Mouse (Mus musculus): ENCODE measurements at regions not wholly inside any gene's neighbourhood (a gene's known extent, or its start where the extent isn't known, plus 50 kb on each side); places are given as distances from the start of the nearest gene placed in this dataset.
"Not testable (repeated sequence)": the region's sequence is repeated elsewhere in the genome, so short reads cannot be mapped to it uniquely, and the experiment has no call there.

- H3K4me1 ChIP-seq (ENCODE audit: control insufficient read depth, insufficient read depth, low read length): no peaks in the 10 kb centered on the region
- DNase-seq: no peak
- no peak overlapping the region for H3K27ac ChIP-seq (ENCODE audit: insufficient read depth, low read length)
- TF ChIP-seq CTCF (IDR thresholded peaks at IDR 0.05; ENCODE audit: borderline replicate concordance, insufficient read depth, low read depth, low read length) (no peak), POLR2A (IDR thresholded peaks at IDR 0.05; ENCODE audit: borderline replicate concordance, insufficient read depth, low read length) (no peak)
- H3K4me3 ChIP-seq (replicated peaks; ENCODE audit: insufficient read depth, low read depth, low read length): no peak overlapping the region
- no peaks in the 10 kb centered on the region for H3K27me3 ChIP-seq (ENCODE audit: control insufficient read depth, insufficient read depth, low read length)
- 91% methylated on average over 1 of the region's 1 CpGs for WGBS
These were observed 517.4 kb upstream of the Fam241a start for GRCm38 (mm10) chr3:128413481-128413880.

GRCm38 (mm10) chr3:128412157-128412556 lies 516.0 kb upstream of the Fam241a start:
- Histone ChIP-seq H3K27me3 (ENCODE audit: control insufficient read depth, insufficient read depth, low read length) (no peaks in the 10 kb centered on the region), H3K4me1 (ENCODE audit: control insufficient read depth, insufficient read depth, low read length) (no peaks in the 10 kb centered on the region), H3K4me3 (replicated peaks; ENCODE audit: insufficient read depth, low read depth, low read length) (no peak overlapping the region), H3K27ac (ENCODE audit: insufficient read depth, low read length) (no peak overlapping the region)
- DNase-seq: no peak
- TF ChIP-seq CTCF (IDR thresholded peaks at IDR 0.05; ENCODE audit: borderline replicate concordance, insufficient read depth, low read depth, low read length) (no peak), POLR2A (IDR thresholded peaks at IDR 0.05; ENCODE audit: borderline replicate concordance, insufficient read depth, low read length) (no peak)

DNA sequence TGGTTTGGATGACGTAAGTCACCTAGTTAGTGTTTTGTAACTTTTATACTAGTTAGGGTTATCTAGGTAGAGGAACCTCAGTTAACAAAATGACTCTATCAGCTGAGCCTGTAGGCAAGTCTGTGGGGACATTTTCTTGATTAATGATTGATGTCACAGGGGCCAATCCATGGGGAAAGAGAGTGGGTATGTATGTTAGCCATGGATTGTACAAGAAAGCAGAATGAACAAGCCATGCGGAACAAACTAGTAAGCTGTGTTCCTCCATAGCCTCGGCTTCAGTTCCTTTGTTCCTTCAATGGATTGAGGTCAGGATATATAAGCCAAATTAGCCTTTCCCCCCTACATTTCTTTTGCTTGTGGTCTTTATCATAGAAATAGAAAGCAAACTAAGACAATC lies 498.7 kb upstream of the Fam241a start:
- H3K4me1 ChIP-seq (ENCODE audit: control insufficient read depth, insufficient read depth, low read length): no peaks in the 10 kb centered on the region
- no peak overlapping the region for H3K27ac ChIP-seq (ENCODE audit: insufficient read depth, low read length)
- H3K4me3 ChIP-seq (replicated peaks; ENCODE audit: insufficient read depth, low read depth, low read length): no peak overlapping the region
- 77% methylated on average over 3 of the region's 3 CpGs for WGBS
- no peaks in the 10 kb centered on the region for H3K27me3 ChIP-seq (ENCODE audit: control insufficient read depth, insufficient read depth, low read length)
- TF ChIP-seq POLR2A (IDR thresholded peaks at IDR 0.05; ENCODE audit: borderline replicate concordance, insufficient read depth, low read length) (no peak), CTCF (IDR thresholded peaks at IDR 0.05; ENCODE audit: borderline replicate concordance, insufficient read depth, low read depth, low read length) (no peak)
- DNase-seq: no peak

GRCm38 (mm10) chr3:128380579-128380978 lies 484.5 kb upstream of the Fam241a start:
- WGBS: 91% methylated on average over 4 of the region's 4 CpGs
- H3K4me1 ChIP-seq (ENCODE audit: control insufficient read depth, insufficient read depth, low read length): no peaks in the 10 kb centered on the region
- H3K4me3 ChIP-seq (replicated peaks; ENCODE audit: insufficient read depth, low read depth, low read length): no peak overlapping the region
- H3K27me3 ChIP-seq (ENCODE audit: control insufficient read depth, insufficient read depth, low read length): no peaks in the 10 kb centered on the region
- H3K27ac ChIP-seq (ENCODE audit: insufficient read depth, low read length): no peak overlapping the region
- TF ChIP-seq POLR2A (IDR thresholded peaks at IDR 0.05; ENCODE audit: borderline replicate concordance, insufficient read depth, low read length): no peak
- no peak for TF ChIP-seq CTCF (IDR thresholded peaks at IDR 0.05; ENCODE audit: borderline replicate concordance, insufficient read depth, low read depth, low read length)
- no peak for DNase-seq

DNA sequence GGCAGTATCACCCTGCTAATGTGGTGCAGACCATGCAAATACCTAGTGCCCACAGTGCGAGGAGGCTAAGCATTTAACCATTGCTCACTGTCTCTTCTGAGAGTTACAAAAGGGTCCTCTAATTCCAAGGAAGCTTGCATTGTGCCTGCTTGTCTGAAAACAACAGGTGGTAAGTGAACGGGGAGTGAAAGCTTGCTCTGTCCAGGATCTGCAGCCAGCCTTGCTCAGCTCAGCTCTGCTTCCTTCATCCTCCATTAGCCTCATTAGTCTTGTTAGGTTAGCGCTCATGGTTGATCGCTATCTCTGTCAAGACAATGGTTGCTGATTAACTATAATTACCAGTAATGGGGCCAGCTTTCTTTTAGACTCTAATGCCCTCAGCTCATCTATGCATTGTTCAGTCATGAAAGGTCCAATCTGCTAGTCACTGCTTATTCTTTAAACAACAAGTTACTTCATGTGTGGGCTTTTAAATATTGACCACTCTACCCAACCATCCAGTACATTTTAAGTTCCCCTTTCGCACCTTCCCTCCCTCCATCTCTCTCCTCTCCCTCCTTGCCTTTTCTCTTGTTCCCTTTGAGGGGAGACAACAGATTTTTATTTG lies 473.5 kb upstream of the Fam241a start:
- Histone ChIP-seq H3K27me3 (ENCODE audit: control insufficient read depth, insufficient read depth, low read length) (no peaks in the 10 kb centered on the region), H3K4me3 (replicated peaks; ENCODE audit: insufficient read depth, low read depth, low read length) (no peak overlapping the region), H3K27ac (ENCODE audit: insufficient read depth, low read length) (no peak overlapping the region), H3K4me1 (ENCODE audit: control insufficient read depth, insufficient read depth, low read length) (no peaks in the 10 kb centered on the region)
- DNase-seq: no peak
- TF ChIP-seq POLR2A (IDR thresholded peaks at IDR 0.05; ENCODE audit: borderline replicate concordance, insufficient read depth, low read length): no peak
- TF ChIP-seq CTCF (IDR thresholded peaks at IDR 0.05; ENCODE audit: borderline replicate concordance, insufficient read depth, low read depth, low read length): no peak
- 15% methylated on average over 5 of the region's 5 CpGs for WGBS

- no peak overlapping the region for H3K4me3 ChIP-seq (replicated peaks; ENCODE audit: insufficient read depth, low read depth, low read length)
These were observed 466.2 kb upstream of the Fam241a start for GRCm38 (mm10) chr3:128362310-128362709.

GRCm38 (mm10) chr3:128349123-128349522 lies 453.0 kb upstream of the Fam241a start:
- WGBS: 4% methylated on average over 2 of the region's 2 CpGs
- not testable (repeated sequence) for H3K27ac ChIP-seq (ENCODE audit: insufficient read depth, low read length); H3K4me1 ChIP-seq (ENCODE audit: control insufficient read depth, insufficient read depth, low read length); H3K27me3 ChIP-seq (ENCODE audit: control insufficient read depth, insufficient read depth, low read length); H3K4me3 ChIP-seq (replicated peaks; ENCODE audit: insufficient read depth, low read depth, low read length)
- peak; percentile 7 to 9 for DNase-seq

More at GRCm38 (mm10) chr3:128362310-128362709, 466.2 kb upstream of the Fam241a start:
- no peaks in the 10 kb centered on the region for H3K4me1 ChIP-seq (ENCODE audit: control insufficient read depth, insufficient read depth, low read length)
- H3K27me3 ChIP-seq (ENCODE audit: control insufficient read depth, insufficient read depth, low read length): no peaks in the 10 kb centered on the region
- H3K27ac ChIP-seq (ENCODE audit: insufficient read depth, low read length): no peak overlapping the region
- WGBS: 91% methylated on average over 2 of the region's 2 CpGs
- TF ChIP-seq CTCF (IDR thresholded peaks at IDR 0.05; ENCODE audit: borderline replicate concordance, insufficient read depth, low read depth, low read length) (no peak), POLR2A (IDR thresholded peaks at IDR 0.05; ENCODE audit: borderline replicate concordance, insufficient read depth, low read length) (no peak)
- no peak for DNase-seq

- Histone ChIP-seq H3K4me3 (replicated peaks; ENCODE audit: insufficient read depth, low read depth, low read length) (no peak overlapping the region), H3K27ac (ENCODE audit: insufficient read depth, low read length) (no peak overlapping the region), H3K27me3 (ENCODE audit: control insufficient read depth, insufficient read depth, low read length) (no peaks in the 10 kb centered on the region), H3K4me1 (ENCODE audit: control insufficient read depth, insufficient read depth, low read length) (no peaks in the 10 kb centered on the region)
- DNase-seq: no peak
- TF ChIP-seq POLR2A (IDR thresholded peaks at IDR 0.05; ENCODE audit: borderline replicate concordance, insufficient read depth, low read length) (no peak), CTCF (IDR thresholded peaks at IDR 0.05; ENCODE audit: borderline replicate concordance, insufficient read depth, low read depth, low read length) (no peak)
- WGBS: 58% methylated on average over 8 of the region's 8 CpGs
These were observed 451.9 kb upstream of the Fam241a start for GRCm38 (mm10) chr3:128347782-128348574.
